Mouse (Mus musculus) cerebral cortex, adult 2 months (tissue): ENCODE results near the gene Atp6v1b1.

ENCODE experiments used
- WGBS: fragments of 180-500 bp; shearing (Covaris S2); methylation state at CpG from one replicate; pipeline ENCODE4 v1.1.7; 2018; 5-methylcytosine and 5-hydroxymethylcytosine counted together

Gene Atp6v1b1

GRCm38 (mm10) chr6:83742761-83743160, at the start of gene Atp6v1b1:
Atp6v1b1 (plus strand) TSS chr6:83742990.
- 70% methylated on average over 5 of the region's 5 CpGs for WGBS

GRCm38 (mm10) chr6:83693835-83694234, 49.0 kb upstream of the Atp6v1b1 start:
- 1% methylated on average over 9 of the region's 9 CpGs for WGBS

DNA sequence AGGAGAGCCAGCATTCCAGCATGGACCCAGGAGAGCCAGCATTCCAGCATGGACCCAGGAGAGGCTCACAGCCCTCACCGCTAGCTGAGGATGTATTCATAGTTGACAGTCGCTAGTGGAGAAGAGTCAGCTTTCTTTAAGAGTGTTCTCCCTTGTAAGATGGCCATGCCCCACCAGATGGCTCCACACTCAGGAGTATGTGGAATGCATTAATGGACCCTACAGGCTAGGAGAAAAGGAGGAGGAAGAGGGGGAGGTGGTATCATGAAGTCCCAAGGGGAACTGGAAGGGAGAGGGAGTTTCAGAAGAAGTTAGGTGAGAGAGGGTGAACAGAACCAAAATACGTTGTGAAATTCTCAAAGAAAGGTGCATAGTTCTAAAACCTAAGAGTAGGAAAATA, 47.1 kb upstream of the Atp6v1b1 start:
- WGBS, result 17% methylated on average over 3 of the region's 3 CpGs

- 11% methylated on average over 7 of the region's 7 CpGs for WGBS
These were observed 46.1 kb upstream of the Atp6v1b1 start for GRCm38 (mm10) chr6:83696684-83697083.

GRCm38 (mm10) chr6:83697932-83698331, 44.9 kb upstream of the Atp6v1b1 start:
- 9% methylated on average over 8 of the region's 8 CpGs for WGBS

DNA sequence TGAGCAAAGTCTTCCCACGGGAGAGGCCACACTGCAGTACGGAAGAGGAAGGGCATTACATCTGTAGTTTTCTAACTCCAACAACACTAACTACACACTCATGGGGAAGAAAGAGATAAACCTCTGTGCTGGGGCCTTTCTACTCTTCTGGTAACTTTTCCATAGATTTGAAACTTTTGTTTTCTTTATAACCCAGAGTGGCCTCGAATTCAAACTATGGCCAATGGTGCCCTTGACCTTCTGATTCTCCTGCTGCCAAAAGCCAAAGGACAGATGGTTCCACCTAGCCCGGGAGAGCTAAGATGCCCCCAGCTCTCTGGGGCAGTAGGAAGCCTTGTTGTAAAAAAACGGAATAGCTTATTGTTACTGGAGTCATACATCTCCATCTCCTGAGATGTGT, 42.8 kb upstream of the Atp6v1b1 start:
- 8% methylated on average over 5 of the region's 5 CpGs for WGBS

DNA sequence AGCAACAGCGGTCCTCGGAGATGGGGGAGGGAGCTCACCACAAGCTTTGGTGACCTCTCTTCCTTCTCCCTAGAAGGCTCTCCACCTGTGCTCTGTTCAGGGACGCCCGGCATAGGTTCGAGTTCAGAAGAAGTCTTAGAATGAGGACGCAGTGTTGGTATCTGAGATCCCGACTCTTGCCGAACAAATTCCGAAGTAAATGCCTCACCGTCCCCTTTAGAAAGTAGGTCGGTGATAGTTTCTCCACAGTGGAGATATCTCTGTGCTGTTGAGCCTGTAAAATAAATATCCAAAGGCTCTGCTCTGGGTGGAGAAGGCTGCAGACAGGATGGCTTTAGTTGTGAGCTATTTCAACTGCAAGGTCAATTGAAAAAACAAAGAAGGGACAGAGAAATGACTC, 41.8 kb upstream of the Atp6v1b1 start:
- 3% methylated on average over 11 of the region's 11 CpGs for WGBS

- WGBS, result 2% methylated on average over 53 of the region's 53 CpGs
These were observed 40.4 kb upstream of the Atp6v1b1 start for GRCm38 (mm10) chr6:83702146-83702999.

DNA sequence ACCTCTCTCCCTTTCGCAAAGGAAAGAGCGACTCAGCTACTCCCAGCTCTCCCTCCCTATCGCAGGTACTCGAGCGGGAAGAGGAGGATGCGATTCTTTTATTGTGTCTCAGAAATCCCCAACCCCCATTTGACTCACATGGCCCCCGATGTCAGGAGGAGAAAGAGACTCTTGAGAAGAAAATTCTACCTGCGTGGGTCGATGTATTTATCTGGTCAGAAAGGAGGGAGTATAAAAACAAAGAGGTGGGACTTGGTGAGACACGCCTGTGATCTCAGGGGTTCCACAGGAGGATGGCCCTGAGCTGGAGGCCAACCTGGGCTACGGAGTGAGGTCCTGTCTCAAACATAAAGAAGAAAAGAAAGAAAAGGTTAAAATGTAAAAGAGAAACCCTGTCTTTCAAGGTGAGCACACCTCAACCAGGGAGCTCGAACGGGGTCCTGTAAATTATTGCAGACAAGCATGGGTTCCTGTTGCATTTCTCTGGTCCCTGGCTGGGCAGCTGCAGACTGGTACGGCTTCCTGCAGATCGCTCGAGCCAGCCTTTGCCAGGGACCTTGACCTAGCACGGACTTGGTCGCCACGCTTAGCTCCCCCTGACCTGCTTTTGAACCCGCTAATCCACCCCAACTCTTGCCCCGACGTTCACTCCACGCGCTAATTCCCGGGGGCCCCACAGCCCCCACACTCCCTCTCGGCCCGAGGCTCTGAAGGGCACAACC, 39.6 kb upstream of the Atp6v1b1 start:
- WGBS, result 3% methylated on average over 27 of the region's 27 CpGs

GRCm38 (mm10) chr6:83703722-83704078, 39.1 kb upstream of the Atp6v1b1 start:
- 4% methylated on average over 10 of the region's 10 CpGs for WGBS

DNA sequence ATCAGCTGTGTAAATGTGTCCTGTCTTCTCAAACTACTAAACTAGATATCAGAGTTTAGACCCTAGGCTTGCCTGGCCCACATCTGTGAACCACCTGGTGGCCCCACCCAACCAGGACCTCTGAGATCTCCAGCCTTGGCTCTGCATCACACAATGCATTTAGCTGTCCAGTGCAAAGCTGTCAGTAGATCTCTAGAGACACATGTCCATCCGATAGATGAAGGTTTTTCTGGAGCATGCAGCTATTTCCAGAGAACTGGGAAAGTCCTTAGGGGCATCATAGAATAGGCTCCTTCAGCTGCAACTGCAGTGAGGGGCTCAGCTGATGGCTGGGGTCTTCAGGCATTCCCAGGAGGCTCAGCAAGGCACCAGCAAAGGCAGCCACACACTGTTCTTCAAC, 38.5 kb upstream of the Atp6v1b1 start:
- 16% methylated on average over 1 of the region's 1 CpGs for WGBS

- 30% methylated on average over 5 of the region's 5 CpGs for WGBS
These were observed 38.1 kb upstream of the Atp6v1b1 start for GRCm38 (mm10) chr6:83704701-83705100.

DNA sequence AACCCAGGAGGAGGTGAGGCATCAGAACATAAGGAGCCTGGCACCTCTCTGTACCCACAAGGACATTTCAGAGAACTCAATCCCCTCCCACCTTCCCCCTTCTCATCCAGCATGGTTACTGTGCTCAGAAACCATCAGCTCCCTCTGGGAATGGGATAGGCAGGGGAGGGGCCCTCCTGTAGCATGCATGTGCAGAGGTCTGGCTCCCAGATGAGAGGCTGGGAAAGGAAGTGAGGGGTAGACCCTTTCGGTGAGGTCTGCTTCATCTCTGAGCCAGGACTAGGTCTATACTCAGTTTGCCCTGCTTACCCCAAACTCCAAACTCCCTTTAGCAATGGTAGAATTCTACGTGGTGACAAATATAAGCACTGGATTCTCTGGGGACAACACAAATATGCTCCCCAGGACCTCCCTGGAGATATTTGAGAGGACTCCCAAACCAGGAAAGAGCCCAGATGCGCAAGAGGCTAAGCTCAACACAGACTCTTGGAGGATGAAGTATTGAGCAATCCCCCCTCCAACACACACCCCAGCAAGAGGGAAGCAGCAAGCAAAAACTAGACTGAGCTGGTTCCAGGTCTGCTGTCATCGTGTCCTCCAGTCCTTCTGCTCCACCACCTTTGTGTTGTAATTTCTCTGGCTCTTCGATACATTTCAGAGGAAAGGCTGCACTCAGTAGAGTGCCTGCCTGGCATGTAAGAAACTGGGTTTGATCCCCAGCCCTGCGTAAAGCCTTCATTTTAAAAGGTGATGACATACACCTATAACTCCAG, 34.9 kb upstream of the Atp6v1b1 start:
- WGBS, result 10% methylated on average over 6 of the region's 6 CpGs

GRCm38 (mm10) chr6:83710361-83711066, 32.3 kb upstream of the Atp6v1b1 start:
- 2% methylated on average over 32 of the region's 32 CpGs for WGBS

GRCm38 (mm10) chr6:83711067-83711675, 31.6 kb upstream of the Atp6v1b1 start, which contains the start of gene Vax2:
Vax2 (plus strand) TSS chr6:83711264.
- under 1% methylated on average over 37 of the region's 46 CpGs for WGBS

DNA sequence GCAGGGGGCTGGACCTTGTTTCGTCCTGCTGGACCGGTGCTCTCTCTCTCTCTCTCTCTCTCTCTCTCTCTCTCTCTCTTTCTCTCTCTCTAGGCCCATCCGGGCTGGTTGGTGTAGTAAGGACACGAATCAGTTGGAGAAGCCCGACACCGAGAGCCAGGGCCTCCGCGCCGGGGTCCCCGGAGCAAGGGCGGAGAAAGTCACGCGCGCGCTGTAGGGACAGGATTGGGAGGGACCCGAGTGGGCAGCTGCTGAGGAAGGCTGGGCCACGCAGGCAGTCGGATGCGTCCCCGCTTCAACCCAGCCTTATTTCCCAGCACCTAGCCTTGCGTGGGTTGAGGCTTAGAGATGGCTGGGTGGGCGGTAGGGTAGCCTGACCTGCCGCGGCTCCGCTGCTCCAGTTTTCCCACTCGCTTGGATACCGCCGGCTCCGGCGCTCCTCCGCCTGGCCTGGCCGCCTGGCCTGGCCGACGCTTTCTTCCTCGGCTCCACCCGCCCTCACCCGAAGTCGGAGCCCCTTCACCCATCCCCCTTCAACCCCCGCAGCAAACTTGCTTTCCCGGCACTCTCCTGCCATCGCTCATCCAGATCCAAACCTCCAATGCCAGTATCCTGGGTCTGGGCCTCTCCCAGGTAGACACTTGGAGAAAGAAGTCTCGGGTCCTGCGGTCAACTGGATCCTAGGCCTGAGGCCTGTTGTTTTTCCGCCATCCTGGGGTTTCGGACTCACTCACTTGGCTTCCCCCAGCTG, 30.9 kb upstream of the Atp6v1b1 start:
- 5% methylated on average over 45 of the region's 45 CpGs for whole genome bisulfite sequencing

DNA sequence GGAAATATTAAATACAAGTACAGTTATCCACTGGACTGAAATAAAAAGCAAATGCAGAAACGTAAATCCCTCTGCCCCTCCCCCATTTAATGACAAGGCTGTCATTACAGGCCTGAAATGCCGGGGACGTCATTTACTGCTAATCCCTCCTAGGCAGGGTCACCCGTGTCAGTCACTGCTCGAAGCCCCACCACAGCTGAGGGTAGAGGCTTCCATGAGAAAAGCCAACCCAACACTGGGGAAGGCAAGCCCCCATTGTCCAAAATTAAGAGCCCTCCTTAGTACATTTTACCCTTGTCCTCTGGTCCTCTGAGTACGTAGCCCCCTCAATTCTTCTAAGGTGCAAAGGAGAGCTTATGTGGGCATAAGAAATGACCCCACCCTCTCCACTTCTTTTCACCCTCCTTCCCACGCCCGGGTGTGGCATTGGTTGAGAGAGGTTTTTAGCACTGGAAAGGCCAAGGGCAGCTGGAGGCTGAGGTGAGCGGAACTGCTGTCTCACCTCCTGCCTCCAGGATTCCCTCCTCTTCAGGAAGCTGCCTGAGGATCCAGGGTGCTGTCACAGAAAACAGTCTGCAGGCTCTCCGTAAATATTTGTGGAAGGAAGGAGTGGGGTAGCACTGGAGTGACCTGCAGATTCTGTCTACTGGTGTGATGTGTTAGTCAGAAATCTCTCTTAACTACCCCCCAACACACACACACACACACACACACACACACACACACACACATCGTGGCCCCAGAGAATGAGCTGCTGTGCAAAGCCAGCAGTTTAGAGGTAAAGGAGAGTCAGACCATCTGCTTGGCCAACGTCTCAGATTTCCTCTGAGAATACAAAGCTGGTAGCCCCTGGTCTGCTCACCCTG, 29.3 kb upstream of the Atp6v1b1 start:
- 10% methylated on average over 12 of the region's 12 CpGs for WGBS

GRCm38 (mm10) chr6:83714221-83715123, 28.3 kb upstream of the Atp6v1b1 start:
- WGBS, result 4% methylated on average over 34 of the region's 34 CpGs
